Comparison of ENCODE assay signal across 18 mouse cellular contexts in the genomic region with DNA sequence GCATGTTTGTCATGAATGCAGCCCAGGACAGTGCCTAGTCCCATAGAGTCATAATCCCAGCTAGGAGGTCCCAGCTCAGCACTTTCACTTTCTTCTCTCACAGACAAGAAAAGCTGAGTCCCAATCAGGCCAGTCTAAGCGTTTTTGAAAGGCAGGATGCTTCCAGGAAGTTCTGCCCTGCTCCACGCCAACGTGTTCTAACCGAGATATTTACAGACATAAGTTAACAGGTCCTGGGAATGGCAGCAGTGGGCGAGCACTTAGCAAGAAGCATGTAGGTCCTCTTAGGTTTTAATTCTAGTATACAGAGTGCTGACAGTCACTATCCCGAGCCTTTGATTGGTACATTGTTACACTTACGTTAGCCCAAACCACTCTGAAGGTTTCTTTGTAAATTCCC.
DNase-seq lines count a peak whose midpoint lies in the region; ATAC-seq and TF ChIP-seq lines count a peak whose summit lies in the region.
"Had no signal": no experiment of that assay in that cellular context is flagged by ENCODE, and none has a peak within 500 bp of the region (broad histone marks: within the 10 kb centered on the region; RNA-seq: fewer than 3 reads in every experiment).

No protein-coding gene starts in this region.

- 0 out of 2 replicates have a peak overlapping the region, but pooled peaks have one; percentile 13 for H3K9ac ChIP-seq in heart, embryonic 16.5 days (ENCODE audit: low read length)
- no peak overlapping the region for H3K9ac ChIP-seq in stomach, embryonic 14.5 days (replicated peaks; ENCODE audit: low read depth, low read length)
- H3K9ac ChIP-seq: embryonic facial prominence, embryonic 13.5 days; forebrain, embryonic 12.5 days; limb, embryonic 15.5 days had no signal

- 14% methylated on average over 7 of the region's 7 CpGs for WGBS in lung, adult 2 months
- WGBS in heart, embryonic 16.5 days = 19% methylated on average over 7 of the region's 7 CpGs
- WGBS in stomach, embryonic 14.5 days = 21% methylated on average over 7 of the region's 7 CpGs

- peaks cover 4% of the 10 kb centered on the region; the same call in 1 of the 2 replicates for H3K4me1 ChIP-seq in lung, adult 2 months (ENCODE audit: control insufficient read depth, insufficient read depth, low read length)
- H3K4me1 ChIP-seq in heart, embryonic 16.5 days (ENCODE audit: control insufficient read depth, insufficient read depth, low read length) = peaks cover 5% of the 10 kb centered on the region; the same call in 1 of the 2 replicates
- H3K4me1 ChIP-seq in stomach, embryonic 14.5 days (ENCODE audit: control insufficient read depth, insufficient read depth, low read length) = peaks cover 19% of the 10 kb centered on the region; the same call in 1 of the 2 replicates
- H3K4me1 ChIP-seq: forebrain, embryonic 12.5 days had no signal

- peak overlapping the region; percentile 35; the same call in 1 of the 2 replicates for H3K4me2 ChIP-seq in heart, embryonic 16.5 days (ENCODE audit: low read depth, low read length)
- H3K4me2 ChIP-seq in stomach, embryonic 14.5 days (replicated peaks; ENCODE audit: low read depth, low read length) = 0 out of 2 replicates have a peak overlapping the region, but pooled peaks have one; percentile 4
- H3K4me2 ChIP-seq: embryonic facial prominence, embryonic 13.5 days; forebrain, embryonic 12.5 days; limb, embryonic 15.5 days had no signal

- H3K4me3 ChIP-seq in lung, adult 2 months (replicated peaks; ENCODE audit: extremely low read depth, low read depth, low read length) = peak overlapping the region; percentile 28
- H3K4me3 ChIP-seq in heart, embryonic 16.5 days (ENCODE audit: low read length) = no peak overlapping the region
- H3K4me3 ChIP-seq in stomach, embryonic 14.5 days (ENCODE audit: low read depth, low read length) = no peak overlapping the region
- H3K4me3 ChIP-seq: embryonic facial prominence, embryonic 13.5 days; forebrain, embryonic 12.5 days; gastrocnemius, adult 2 months; hindbrain, embryonic 10.5 days; limb, embryonic 15.5 days had no signal

- peak; percentile 27 to 43 for DNase-seq in heart, adult 18-20 months
- no peak for DNase-seq in heart, postnatal 14 days
- DNase-seq in lung, adult 2 months = peak; percentile 9
- no peak for DNase-seq in lung, postnatal 25 days (ENCODE audit: low spot score)
- no peak for DNase-seq in layer of hippocampus, adult 11-12 months (ENCODE audit: low spot score)
- DNase-seq in embryo, embryonic 10 days (ENCODE audit: low spot score) = no peak
- DNase-seq: adrenal gland, postnatal 25 days; B cell, adult 2 months; cerebellum, postnatal 25 days; gastrocnemius, adult 2 months; kidney, adult 11 months; kidney, postnatal 4 days had no signal

- H3K27ac ChIP-seq in heart, embryonic 16.5 days (ENCODE audit: low read length) = no peak overlapping the region
- H3K27ac ChIP-seq in stomach, embryonic 14.5 days (ENCODE audit: low read length) = no peak overlapping the region
- H3K27ac ChIP-seq: embryonic facial prominence, embryonic 13.5 days; forebrain, embryonic 12.5 days; gastrocnemius, adult 2 months; limb, embryonic 15.5 days had no signal

- ATAC-seq in heart, embryonic 16.5 days (replicated peaks; ENCODE audit: extremely low read depth, insufficient read depth, low FRiP score) = no peak
- ATAC-seq in stomach, embryonic 14.5 days (ENCODE audit: insufficient number of reproducible peaks, insufficient read depth, low FRiP score, low read depth) = no peak

- no peaks in the 10 kb centered on the region for H3K9me3 ChIP-seq in heart, embryonic 16.5 days (replicated peaks; ENCODE audit: control insufficient read depth, low read length)
- no peaks in the 10 kb centered on the region for H3K9me3 ChIP-seq in stomach, embryonic 14.5 days (ENCODE audit: control insufficient read depth, low read depth, low read length)
- H3K9me3 ChIP-seq: embryonic facial prominence, embryonic 13.5 days; forebrain, embryonic 12.5 days; hindbrain, embryonic 10.5 days; limb, embryonic 15.5 days had no signal

- no peak for TF ChIP-seq CTCF in lung, adult 2 months (IDR thresholded peaks at IDR 0.05; ENCODE audit: insufficient read depth, low read length)

- H3K36me3 ChIP-seq in heart, embryonic 16.5 days (ENCODE audit: control insufficient read depth, insufficient read depth) = no peaks in the 10 kb centered on the region
- no peaks in the 10 kb centered on the region for H3K36me3 ChIP-seq in stomach, embryonic 14.5 days (ENCODE audit: control insufficient read depth, insufficient read depth, low read length)
- H3K36me3 ChIP-seq: embryonic facial prominence, embryonic 13.5 days; forebrain, embryonic 12.5 days; hindbrain, embryonic 10.5 days; limb, embryonic 15.5 days had no signal

- no peak for TF ChIP-seq POLR2A in lung, adult 2 months (IDR thresholded peaks at IDR 0.05; ENCODE audit: borderline replicate concordance, extremely low read depth, low read depth, low read length)

- intact Hi-C loops in heart, postnatal 14 days (cut with DNase I) = no loop called here

- H3K27me3 ChIP-seq in heart, embryonic 16.5 days (ENCODE audit: control insufficient read depth, insufficient read depth, low read length) = no peaks in the 10 kb centered on the region
- no peaks in the 10 kb centered on the region for H3K27me3 ChIP-seq in stomach, embryonic 14.5 days (ENCODE audit: control insufficient read depth, insufficient read depth, low read length)
- H3K27me3 ChIP-seq: embryonic facial prominence, embryonic 13.5 days; forebrain, embryonic 12.5 days; limb, embryonic 15.5 days had no signal

Comparison
In these comparisons a context has a peak if more than half of its experiments do, and no peak if none do; other contexts are left out.
1. DNase-seq: peak in heart, adult 18-20 months (2 of 2) and lung, adult 2 months (single experiment); none in heart, postnatal 14 days (0 of 2), lung, postnatal 25 days (single experiment), layer of hippocampus, adult 11-12 months (single experiment) and embryo, embryonic 10 days (single experiment).